Mouse (Mus musculus) forebrain, postnatal 0 days (tissue): ENCODE results near the gene Nqo2. TPM values are rescaled to one million over a fixed set of nuclear protein-coding genes. Genes with fewer than 3 reads are reported as not detected.
"Not testable (repeated sequence)": the region's sequence is repeated elsewhere in the genome, so short reads cannot be mapped to it uniquely, and the experiment has no call there.

Experiments
- ATAC-seq: fragments of 200-750 bp; cut with Nextera tagmentation; 2 replicates; pipeline ENCODE4 v1.8.0; 2017; ENCODE audit warnings: mild to moderate bottlenecking, moderate library complexity
- DNase-seq: peaks from one replicate; pipeline ENCODE4 v3.0.0-alpha.2; 2015
- H3K27ac ChIP-seq: fragments of 300-500 bp; sonication (generic); 2 replicates; pipeline ENCODE4 v1.5.1; 2014; ENCODE audit warnings: low read depth, mild to moderate bottlenecking, antibody characterized with exemption, low read length, moderate library complexity, mixed read lengths
- H3K27me3 ChIP-seq: fragments of 300-500 bp; sonication (generic); 2 replicates; pipeline ENCODE4 v1.6.1; 2014; ENCODE audit warnings: mild to moderate bottlenecking, low read length, mixed read lengths; ENCODE audit not compliant: insufficient read depth
- H3K36me3 ChIP-seq: fragments of 300-500 bp; sonication (generic); 2 replicates; pipeline ENCODE4 v1.6.1; 2014; ENCODE audit warnings: mild to moderate bottlenecking, moderate library complexity; ENCODE audit not compliant: insufficient read depth
- H3K4me1 ChIP-seq: fragments of 300-500 bp; sonication (generic); 2 replicates; pipeline ENCODE4 v1.6.1; 2014; ENCODE audit warnings: antibody characterized with exemption; ENCODE audit not compliant: insufficient read depth
- H3K4me2 ChIP-seq: fragments of 300-500 bp; sonication (generic); 2 replicates; pipeline ENCODE4 v1.6.1; 2014; ENCODE audit warnings: low read depth, mild to moderate bottlenecking, moderate library complexity
- H3K4me3 ChIP-seq: fragments of 300-500 bp; sonication (generic); 2 replicates; pipeline ENCODE4 v1.5.1; 2014; ENCODE audit warnings: low read depth, low read length, mixed read lengths
- H3K9ac ChIP-seq: fragments of 300-500 bp; sonication (generic); 2 replicates; pipeline ENCODE4 v1.6.1; 2014; ENCODE audit warnings: mild to moderate bottlenecking
- H3K9me3 ChIP-seq: fragments of 300-500 bp; sonication (generic); 2 replicates; pipeline ENCODE4 v1.6.1; 2016; ENCODE audit warnings: low read length
- CTCF ChIP-seq: sonication (generic); IDR thresholded peaks from 2 replicates; pipeline ENCODE4 v1.5.1; 2016; ENCODE audit warnings: antibody characterized with exemption, control low read depth, low read depth
- WGBS: fragments of 180-500 bp; shearing (Covaris S2); extraction: QIAGEN DNeasy Blood & Tissue Kit; methylation state at CpG from one replicate; pipeline ENCODE4 v1.1.7; 2014; 5-methylcytosine and 5-hydroxymethylcytosine counted together
- polyA plus RNA-seq: library from polyadenylated mRNA; unstranded; fragments of >200 nt; fragmentation: Nextera tagmentation; extraction: Ambion mirVana; gene quantifications from 2 replicates; pipeline ENCODE4 v1.2.1, GENCODE M21; 2015
- total RNA-seq: library from RNA; depleted of rRNA; stranded (reverse); fragments of >200 nt; gene quantifications from 2 replicates; pipeline ENCODE4 v1.2.3, GENCODE M21; 2014

Gene Nqo2
- total and polyA plus RNA-seq, 2 experiments from 2014 or later, result 4.0 to 6.3 TPM

- Histone ChIP-seq H3K4me3 (no peak overlapping the region), H3K4me1 (no peaks in the 10 kb centered on the region), H3K27me3 (no peaks in the 10 kb centered on the region), H3K9me3 (no peaks in the 10 kb centered on the region), H3K36me3 (no peaks in the 10 kb centered on the region), H3K4me2 (no peak overlapping the region), H3K9ac (no peak overlapping the region), H3K27ac (no peak overlapping the region)
- WGBS, result 49% methylated on average over 5 of the region's 5 CpGs
- DNase-seq (no peak), ATAC-seq (no peak)
- TF ChIP-seq CTCF, result no peak
These were observed 27.3 kb upstream of the Nqo2 start for GRCm38 (mm10) chr13:33937151-33937550.

GRCm38 (mm10) chr13:33937587-33937986 is 26.9 kb upstream of the Nqo2 start:
- not testable (repeated sequence) for H3K4me3 ChIP-seq, H3K27ac ChIP-seq, H3K4me2 ChIP-seq, H3K36me3 ChIP-seq, ATAC-seq, H3K4me1 ChIP-seq, H3K9me3 ChIP-seq, H3K9ac ChIP-seq, DNase-seq, H3K27me3 ChIP-seq

- Histone ChIP-seq H3K9ac (no peak overlapping the region), H3K27ac (no peak overlapping the region), H3K36me3 (no peaks in the 10 kb centered on the region), H3K27me3 (no peaks in the 10 kb centered on the region), H3K9me3 (no peaks in the 10 kb centered on the region), H3K4me3 (no peak overlapping the region), H3K4me1 (no peaks in the 10 kb centered on the region), H3K4me2 (no peak overlapping the region)
- ATAC-seq, result no peak
- 92% methylated on average over 5 of the region's 5 CpGs for WGBS
- TF ChIP-seq CTCF, result no peak
- no peak for DNase-seq
These were observed 23.1 kb upstream of the Nqo2 start for GRCm38 (mm10) chr13:33941288-33941808.

DNA sequence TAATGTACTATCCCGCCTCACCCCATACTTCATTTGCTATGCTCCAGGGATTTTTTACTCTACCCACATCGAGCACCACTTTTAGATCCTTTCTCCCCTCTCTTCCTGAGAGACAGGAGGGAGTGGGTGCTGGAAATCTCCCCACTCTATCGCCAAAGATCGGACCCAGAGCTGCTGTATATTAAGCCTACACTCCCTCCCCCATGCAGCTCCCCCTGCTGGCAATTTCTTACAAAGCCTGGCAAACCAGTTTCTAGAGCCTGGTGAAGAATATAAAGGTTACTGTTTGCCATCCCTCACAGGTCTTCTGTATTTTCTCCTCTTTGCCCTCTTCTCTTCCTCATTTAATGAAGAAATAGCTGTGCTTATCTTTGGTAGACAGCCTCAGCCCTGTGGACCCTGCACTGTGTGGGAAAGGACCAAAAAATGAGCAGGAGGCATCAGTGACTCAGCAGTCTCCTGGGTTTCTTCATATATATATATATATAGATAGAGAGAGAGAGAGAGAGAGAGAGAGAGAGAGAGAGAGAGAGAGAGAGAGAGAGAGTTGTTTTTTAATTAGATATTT is 22.2 kb upstream of the Nqo2 start:
- no peaks in the 10 kb centered on the region for H3K27me3 ChIP-seq
- H3K27ac ChIP-seq, result no peak overlapping the region
- H3K36me3 ChIP-seq, result no peaks in the 10 kb centered on the region
- no peak overlapping the region for H3K9ac ChIP-seq
- ATAC-seq (no peak), DNase-seq (no peak)
- H3K4me2 ChIP-seq, result no peak overlapping the region
- H3K4me1 ChIP-seq, result no peaks in the 10 kb centered on the region
- H3K4me3 ChIP-seq, result no peak overlapping the region
- WGBS, result 43% methylated on average over 4 of the region's 4 CpGs
- H3K9me3 ChIP-seq, result no peaks in the 10 kb centered on the region
- TF ChIP-seq CTCF, result no peak

- ATAC-seq (no peak), DNase-seq (no peak)
- no peak overlapping the region for H3K27ac ChIP-seq
- H3K4me3 ChIP-seq, result no peak overlapping the region
- H3K9me3 ChIP-seq, result no peaks in the 10 kb centered on the region
- H3K36me3 ChIP-seq, result no peaks in the 10 kb centered on the region
- TF ChIP-seq CTCF, result no peak
- no peak overlapping the region for H3K4me2 ChIP-seq
- no peak overlapping the region for H3K9ac ChIP-seq
- WGBS, result 90% methylated on average over 4 of the region's 4 CpGs
- H3K4me1 ChIP-seq, result no peaks in the 10 kb centered on the region
- no peaks in the 10 kb centered on the region for H3K27me3 ChIP-seq
These were observed 13.0 kb upstream of the Nqo2 start for GRCm38 (mm10) chr13:33951308-33952074.

GRCm38 (mm10) chr13:33952075-33952449 is 12.4 kb upstream of the Nqo2 start:
- Histone ChIP-seq H3K4me3 (no peak overlapping the region), H3K36me3 (no peaks in the 10 kb centered on the region), H3K9me3 (no peaks in the 10 kb centered on the region), H3K4me1 (no peaks in the 10 kb centered on the region), H3K9ac (no peak overlapping the region), H3K27me3 (no peaks in the 10 kb centered on the region), H3K4me2 (no peak overlapping the region), H3K27ac (no peak overlapping the region)
- TF ChIP-seq CTCF, result no peak
- 81% methylated on average over 1 of the region's 1 CpGs for WGBS
- ATAC-seq (no peak), DNase-seq (no peak)

GRCm38 (mm10) chr13:33952947-33953346 is 11.5 kb upstream of the Nqo2 start:
- Histone ChIP-seq H3K4me3 (no peak overlapping the region), H3K27me3 (no peaks in the 10 kb centered on the region), H3K9me3 (no peaks in the 10 kb centered on the region), H3K27ac (no peak overlapping the region), H3K4me1 (no peaks in the 10 kb centered on the region), H3K9ac (no peak overlapping the region), H3K4me2 (no peak overlapping the region), H3K36me3 (no peaks in the 10 kb centered on the region)
- 90% methylated on average over 2 of the region's 2 CpGs for WGBS
- no peak for TF ChIP-seq CTCF
- ATAC-seq, result no peak
- DNase-seq, result no peak
